Mouse (Mus musculus) layer of hippocampus, postnatal 25 days (tissue): ENCODE measurements at regions not wholly inside any gene's neighbourhood (a gene's known extent, or its start where the extent isn't known, plus 50 kb on each side); places are given as distances from the start of the nearest gene placed in this dataset.
"Not testable (repeated sequence)": the region's sequence is repeated elsewhere in the genome, so short reads cannot be mapped to it uniquely, and the experiment has no call there.

Experiments used
- DNase-seq, 2 experiments: peaks; one replicate each; pipeline ENCODE4 v3.0.0; 2022; ENCODE audit warnings: mixed read lengths in 2 of 2, low spot score in 1 of 2; ENCODE audit errors: extremely low spot score in 1 of 2

GRCm38 (mm10) chr1:136680173-136680572, 55.5 kb downstream of the Zfp281 start:
- DNase-seq = no peak

GRCm38 (mm10) chr1:136682311-136682710, 57.6 kb downstream of the Zfp281 start:
- not testable (repeated sequence) for DNase-seq

- no peak for DNase-seq
Observed at GRCm38 (mm10) chr1:136683061-136683531, 58.4 kb downstream of the Zfp281 start.

- no peak for DNase-seq
Observed at GRCm38 (mm10) chr1:136683561-136684131, 58.9 kb downstream of the Zfp281 start.

GRCm38 (mm10) chr1:136684481-136684880, 59.8 kb downstream of the Zfp281 start:
- no peak for DNase-seq

- DNase-seq = no peak
Observed at GRCm38 (mm10) chr1:136685191-136686060, 60.7 kb downstream of the Zfp281 start.

GRCm38 (mm10) chr1:136686467-136686866, 61.8 kb downstream of the Zfp281 start:
- DNase-seq = no peak

- DNase-seq = no peak
Observed at GRCm38 (mm10) chr1:136690068-136690467, 65.4 kb downstream of the Zfp281 start.

GRCm38 (mm10) chr1:136693421-136693820, 68.7 kb downstream of the Zfp281 start:
- no peak for DNase-seq

GRCm38 (mm10) chr1:136694983-136695382, 70.3 kb downstream of the Zfp281 start:
- no peak for DNase-seq

GRCm38 (mm10) chr1:136696077-136696641, 71.5 kb downstream of the Zfp281 start:
- no peak for DNase-seq

- no peak for DNase-seq
Observed at GRCm38 (mm10) chr1:136698454-136699152, 73.9 kb downstream of the Zfp281 start.

- DNase-seq = no peak
Observed at GRCm38 (mm10) chr1:136699153-136699524, 74.4 kb downstream of the Zfp281 start.

- DNase-seq = no peak
Observed at GRCm38 (mm10) chr1:136699571-136699970, 74.9 kb downstream of the Zfp281 start.

- DNase-seq = no peak
Observed at GRCm38 (mm10) chr1:136704139-136704538, 79.4 kb downstream of the Zfp281 start.

- DNase-seq = no peak
Observed at GRCm38 (mm10) chr1:136706509-136706908, 81.8 kb downstream of the Zfp281 start.

GRCm38 (mm10) chr1:136707394-136707793, 82.7 kb downstream of the Zfp281 start:
- DNase-seq = no peak

GRCm38 (mm10) chr1:136707866-136708265, 83.2 kb downstream of the Zfp281 start:
- DNase-seq = no peak

GRCm38 (mm10) chr1:136710196-136710595, 85.5 kb downstream of the Zfp281 start:
- no peak for DNase-seq

GRCm38 (mm10) chr1:136711243-136711642, 86.5 kb downstream of the Zfp281 start:
- no peak for DNase-seq

GRCm38 (mm10) chr1:136714077-136714476, 89.4 kb downstream of the Zfp281 start:
- no peak for DNase-seq
